Mouse (Mus musculus) stomach, embryonic 14.5 days (tissue): ENCODE results near the gene Mroh2a. TPM values are rescaled to one million over a fixed set of nuclear protein-coding genes. Genes with fewer than 3 reads are reported as not detected.

Source experiments
- ATAC-seq: fragments of 200-750 bp; cut with Nextera tagmentation; 2 replicates; pipeline ENCODE4 v1.8.0; 2017; ENCODE audit warnings: low read depth, moderate TSS enrichment; ENCODE audit not compliant: insufficient number of reproducible peaks, insufficient read depth, low FRiP score
- H3K27ac ChIP-seq: fragments of 300-500 bp; sonication (generic); 2 replicates; pipeline ENCODE4 v1.5.1; 2014; ENCODE audit warnings: mild to moderate bottlenecking, low read length, moderate library complexity, mixed read lengths
- H3K27me3 ChIP-seq: fragments of 300-500 bp; sonication (generic); 2 replicates; pipeline ENCODE4 v1.6.1; 2014; ENCODE audit warnings: low read length, control low read depth, mixed read lengths; ENCODE audit not compliant: control insufficient read depth, insufficient read depth
- H3K36me3 ChIP-seq: fragments of 300-500 bp; sonication (generic); 2 replicates; pipeline ENCODE4 v1.6.1; 2014; ENCODE audit warnings: mild to moderate bottlenecking, control low read depth, low read length, moderate library complexity, mixed read lengths; ENCODE audit not compliant: control insufficient read depth, insufficient read depth
- H3K4me1 ChIP-seq: fragments of 300-500 bp; sonication (generic); 2 replicates; pipeline ENCODE4 v1.6.1; 2014; ENCODE audit warnings: low read length, control low read depth, mixed read lengths; ENCODE audit not compliant: control insufficient read depth, insufficient read depth
- H3K4me2 ChIP-seq: fragments of 300-500 bp; sonication (generic); replicated peaks from 2 replicates; pipeline ENCODE4 v1.6.1; 2014; ENCODE audit warnings: low read depth, low read length, control low read depth
- H3K4me3 ChIP-seq: fragments of 300-500 bp; sonication (generic); 2 replicates; pipeline ENCODE4 v1.5.1; 2014; ENCODE audit warnings: low read depth, low read length, control low read depth
- H3K9ac ChIP-seq: fragments of 300-500 bp; sonication (generic); replicated peaks from 2 replicates; pipeline ENCODE4 v1.6.1; 2014; ENCODE audit warnings: low read depth, mild to moderate bottlenecking, control low read depth, low read length, moderate library complexity, mixed read lengths
- H3K9me3 ChIP-seq: fragments of 300-500 bp; sonication (generic); 2 replicates; pipeline ENCODE4 v1.6.1; 2016; ENCODE audit warnings: low read depth, low read length, control low read depth; ENCODE audit not compliant: control insufficient read depth
- WGBS: fragments of 180-500 bp; shearing (Covaris S2); extraction: QIAGEN DNeasy Blood & Tissue Kit; methylation state at CpG from one replicate; pipeline ENCODE4 v1.1.7; 2014; 5-methylcytosine and 5-hydroxymethylcytosine counted together
- polyA plus RNA-seq: library from polyadenylated mRNA; unstranded; fragments of >200 nt; fragmentation: Nextera tagmentation; extraction: Ambion mirVana; gene quantifications from 2 replicates; pipeline ENCODE4 v1.2.1, GENCODE M21; 2014

The Mroh2a gene
- polyA plus RNA-seq, 1 experiment from 2014 or later, result 1.9 TPM

DNA sequence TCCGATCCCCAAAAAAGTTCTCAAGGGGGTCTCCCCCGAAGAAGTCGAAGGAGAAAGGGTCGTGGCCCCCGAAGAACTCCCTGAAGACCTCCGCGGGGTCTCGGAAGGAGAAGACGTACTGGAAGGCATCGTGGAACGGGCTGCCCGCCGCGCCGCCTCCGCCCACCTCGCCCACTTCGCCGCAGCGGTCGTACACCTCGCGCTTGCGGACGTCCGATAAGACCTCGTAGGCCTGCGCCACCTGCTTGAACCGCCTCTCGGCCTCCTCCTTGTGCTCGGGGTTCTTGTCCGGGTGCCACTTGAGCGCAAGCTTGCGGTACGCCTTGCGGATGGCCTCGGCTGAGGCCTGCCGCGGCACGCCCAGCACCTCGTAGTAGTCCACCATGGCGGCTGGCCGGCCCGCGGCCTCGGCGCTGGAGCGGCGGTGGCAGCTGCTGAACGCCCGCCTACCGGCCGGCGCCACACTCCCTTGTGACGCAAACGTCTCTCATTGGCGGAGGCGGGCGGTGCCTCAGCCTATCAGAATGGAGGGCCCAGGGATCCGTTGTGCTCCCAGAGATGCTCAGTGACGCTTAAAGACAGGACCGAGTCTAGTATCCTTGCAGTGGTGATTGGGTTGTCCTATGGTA, 21.4 kb upstream of the Mroh2a start, which contains the start of gene Dnajb3:
Gene Dnajb3 (minus strand): TSS at position 489 of the 629 bp plus-strand sequence.
- WGBS, result 4% methylated on average over 62 of the region's 62 CpGs
- Histone ChIP-seq H3K4me1 (no peaks in the 10 kb centered on the region), H3K27ac (no peak within 1 kb of the TSS)

DNA sequence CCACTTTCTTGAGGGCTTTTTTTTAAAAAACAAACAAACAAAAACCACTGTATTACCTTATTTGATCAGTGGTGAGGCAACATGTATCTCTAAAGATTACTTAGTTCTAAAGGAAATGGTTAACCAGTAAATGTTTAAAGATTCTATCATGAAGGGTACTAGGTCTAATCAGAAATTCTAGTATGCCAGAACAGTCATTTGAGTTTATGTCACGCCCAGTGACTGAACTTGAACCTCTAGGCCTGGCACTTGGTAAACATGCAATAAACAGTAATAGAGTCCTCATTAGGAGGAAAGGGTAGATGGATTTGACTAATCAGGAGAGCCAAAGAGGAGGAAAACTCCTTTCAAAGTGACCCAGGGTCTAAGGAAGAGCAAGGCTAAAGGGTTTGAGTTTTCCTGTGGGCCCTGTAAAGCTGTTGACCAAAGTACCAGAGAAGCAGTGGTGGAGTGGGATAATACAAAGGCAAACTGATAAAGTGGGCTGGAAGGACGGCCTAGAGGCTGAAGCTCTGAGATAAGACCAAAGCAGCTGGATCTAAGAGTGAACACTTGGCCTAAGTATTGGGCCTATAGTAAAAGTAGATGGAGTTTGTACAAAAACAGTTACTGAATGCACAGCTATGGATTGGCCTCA, 19.8 kb upstream of the Mroh2a start:
- H3K27ac ChIP-seq, result no peak overlapping the region
- no peak overlapping the region for H3K4me3 ChIP-seq
- no peak overlapping the region for H3K9ac ChIP-seq
- no peaks in the 10 kb centered on the region for H3K36me3 ChIP-seq
- 68% methylated on average over 2 of the region's 2 CpGs for WGBS
- no peak overlapping the region for H3K4me2 ChIP-seq
- no peaks in the 10 kb centered on the region for H3K27me3 ChIP-seq
- no peaks in the 10 kb centered on the region for H3K4me1 ChIP-seq
- ATAC-seq, result peak; percentile 20; the same call in 1 of the 2 replicates
- H3K9me3 ChIP-seq, result peaks cover 7% of the 10 kb centered on the region

More for the DNA sequence above, 21.4 kb upstream of the Mroh2a start, which contains the start of gene Dnajb3:
- Histone ChIP-seq H3K4me2 (peak within 1 kb of the TSS; percentile 58), H3K36me3 (no peaks in the 10 kb centered on the region), H3K27me3 (no peaks in the 10 kb centered on the region), H3K9me3 (no peaks in the 10 kb centered on the region; the same call in 1 of the 2 replicates), H3K4me3 (peak within 1 kb of the TSS; percentile 38), H3K9ac (peak within 1 kb of the TSS; percentile 36; the same call in 1 of the 2 replicates)
- peak; percentile 96 for ATAC-seq

DNA sequence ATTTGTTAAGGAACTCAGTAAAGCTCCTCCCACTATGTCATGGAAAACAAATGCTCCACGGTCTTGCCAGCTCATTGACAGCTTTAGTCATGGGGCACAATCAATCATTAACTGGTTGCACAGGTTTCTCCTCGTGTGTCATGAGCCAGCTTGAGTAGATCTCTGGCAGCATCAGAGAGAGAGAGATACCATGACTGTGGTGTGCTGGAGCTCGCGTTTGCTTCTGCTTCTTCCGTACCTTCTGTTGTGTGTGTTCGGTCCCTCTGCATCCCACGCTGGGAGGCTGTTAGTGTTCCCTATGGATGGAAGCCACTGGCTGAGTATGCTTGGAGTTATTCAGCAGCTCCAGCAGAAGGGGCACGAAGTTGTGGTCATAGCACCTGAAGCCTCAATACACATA, 15.0 kb upstream of the Mroh2a start, which contains the start of gene Ugt1a1:
Gene Ugt1a1 (plus strand): TSS at position 148 of the 400 bp plus-strand sequence.
- no peaks in the 10 kb centered on the region for H3K4me1 ChIP-seq
- H3K9me3 ChIP-seq, result peaks cover 51% of the 10 kb centered on the region
- no peak within 1 kb of the TSS for H3K4me2 ChIP-seq
- H3K27ac ChIP-seq, result no peak within 1 kb of the TSS
- H3K36me3 ChIP-seq, result no peaks in the 10 kb centered on the region
- no peak within 1 kb of the TSS for H3K9ac ChIP-seq
- ATAC-seq, result peak; percentile 7; the same call in 1 of the 2 replicates
- H3K4me3 ChIP-seq, result no peak within 1 kb of the TSS
- H3K27me3 ChIP-seq, result no peaks in the 10 kb centered on the region
- WGBS, result 67% methylated on average over 8 of the region's 8 CpGs

DNA sequence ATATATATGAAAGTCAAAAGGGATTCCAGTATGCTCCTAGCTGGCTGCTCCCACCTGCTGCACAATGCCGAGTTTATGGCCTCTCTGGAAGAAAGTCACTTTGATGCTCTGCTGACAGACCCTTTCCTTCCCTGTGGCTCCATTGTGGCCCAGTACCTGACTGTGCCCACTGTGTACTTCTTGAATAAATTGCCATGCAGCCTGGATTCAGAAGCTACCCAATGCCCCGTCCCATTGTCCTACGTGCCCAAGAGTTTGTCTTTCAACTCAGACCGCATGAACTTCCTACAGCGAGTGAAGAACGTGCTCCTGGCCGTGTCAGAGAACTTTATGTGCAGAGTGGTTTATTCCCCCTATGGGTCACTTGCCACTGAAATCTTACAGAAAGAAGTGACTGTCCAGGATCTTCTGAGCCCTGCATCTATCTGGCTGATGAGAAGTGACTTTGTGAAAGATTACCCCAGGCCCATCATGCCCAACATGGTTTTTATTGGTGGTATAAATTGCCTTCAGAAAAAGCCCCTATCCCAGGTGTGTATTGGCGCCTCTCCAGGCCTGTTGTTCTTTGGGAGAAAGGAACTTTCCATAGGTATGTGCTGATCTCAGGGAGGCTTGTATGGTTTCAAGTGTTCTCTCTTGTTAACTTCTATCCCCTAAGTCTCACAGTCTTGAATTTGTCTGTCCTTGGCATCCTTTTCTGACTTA, 14.3 kb upstream of the Mroh2a start:
- H3K27me3 ChIP-seq, result no peaks in the 10 kb centered on the region
- 61% methylated on average over 8 of the region's 8 CpGs for WGBS

DNA sequence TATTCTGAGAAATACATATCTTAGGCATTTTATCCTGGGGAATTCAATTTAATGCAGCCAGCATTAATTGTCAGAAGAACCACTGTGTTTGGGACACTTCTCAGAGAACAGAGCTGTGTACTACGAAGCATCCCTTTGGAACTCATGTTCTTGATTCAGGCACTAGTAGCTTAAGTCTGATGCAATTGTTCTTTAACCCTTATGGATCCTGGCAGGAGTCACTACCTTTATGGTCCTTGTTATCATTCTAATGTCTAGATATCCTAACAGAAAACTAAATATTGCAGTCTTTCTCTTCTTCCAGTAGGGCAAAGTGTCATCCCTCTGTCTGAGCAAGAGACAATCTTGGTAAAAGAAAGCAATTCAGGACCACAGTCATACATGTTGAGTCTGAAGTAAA, 13.7 kb upstream of the Mroh2a start:
- peaks cover 60% of the 10 kb centered on the region for H3K9me3 ChIP-seq
- H3K27ac ChIP-seq, result no peak overlapping the region
- no peak overlapping the region for H3K9ac ChIP-seq
- no peak for ATAC-seq
- no peak overlapping the region for H3K4me3 ChIP-seq
- H3K36me3 ChIP-seq, result no peaks in the 10 kb centered on the region
- no peak overlapping the region for H3K4me2 ChIP-seq
- H3K27me3 ChIP-seq, result no peaks in the 10 kb centered on the region
- no peaks in the 10 kb centered on the region for H3K4me1 ChIP-seq
- 73% methylated on average over 1 of the region's 1 CpGs for WGBS

More for the DNA sequence above, 14.3 kb upstream of the Mroh2a start:
- no peak overlapping the region for H3K9ac ChIP-seq
- H3K27ac ChIP-seq, result no peak overlapping the region
- no peak for ATAC-seq
- no peaks in the 10 kb centered on the region for H3K4me1 ChIP-seq
- no peak overlapping the region for H3K4me2 ChIP-seq
- H3K4me3 ChIP-seq, result no peak overlapping the region
- peaks cover 58% of the 10 kb centered on the region for H3K9me3 ChIP-seq
- no peaks in the 10 kb centered on the region for H3K36me3 ChIP-seq

DNA sequence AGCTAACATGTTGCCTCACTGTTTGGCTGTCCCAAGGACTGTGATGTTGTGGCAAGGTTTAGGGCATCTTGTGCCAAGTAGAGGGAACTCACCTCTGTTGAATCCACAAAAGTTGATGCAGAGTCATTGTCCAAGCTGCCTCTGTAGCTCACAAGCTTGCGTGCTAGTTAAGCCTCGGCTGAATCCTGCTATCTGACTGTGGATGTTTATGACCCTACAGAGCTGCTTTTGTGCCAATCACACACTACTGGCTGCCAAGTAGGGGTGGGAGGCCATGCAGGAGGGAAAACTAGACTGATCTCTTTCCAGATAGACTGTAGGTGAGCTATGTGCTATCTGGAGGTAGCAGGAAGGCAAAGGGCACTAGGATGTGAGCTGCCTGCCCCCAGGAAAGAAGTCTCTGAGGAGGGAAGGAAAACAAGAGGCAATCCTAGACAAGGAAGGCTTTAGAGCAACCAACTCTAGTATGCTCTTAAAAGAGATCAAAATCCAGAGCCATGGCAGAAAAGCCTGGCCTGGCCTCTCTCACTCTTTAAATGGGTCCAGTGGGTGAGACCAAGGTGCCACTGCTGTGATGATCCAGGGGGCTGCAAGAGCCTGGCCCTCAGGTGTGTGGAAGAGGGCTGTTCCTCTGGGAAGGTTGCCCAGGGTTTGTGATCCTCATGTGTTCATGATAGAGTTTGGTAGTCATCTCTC, 12.9 kb upstream of the Mroh2a start:
- Histone ChIP-seq H3K9ac (no peak overlapping the region), H3K36me3 (no peaks in the 10 kb centered on the region), H3K4me2 (no peak overlapping the region), H3K27ac (no peak overlapping the region), H3K4me1 (no peaks in the 10 kb centered on the region), H3K9me3 (peaks cover 60% of the 10 kb centered on the region), H3K4me3 (no peak overlapping the region), H3K27me3 (no peaks in the 10 kb centered on the region)
- WGBS, result 72% methylated on average over 2 of the region's 2 CpGs
- ATAC-seq, result no peak

DNA sequence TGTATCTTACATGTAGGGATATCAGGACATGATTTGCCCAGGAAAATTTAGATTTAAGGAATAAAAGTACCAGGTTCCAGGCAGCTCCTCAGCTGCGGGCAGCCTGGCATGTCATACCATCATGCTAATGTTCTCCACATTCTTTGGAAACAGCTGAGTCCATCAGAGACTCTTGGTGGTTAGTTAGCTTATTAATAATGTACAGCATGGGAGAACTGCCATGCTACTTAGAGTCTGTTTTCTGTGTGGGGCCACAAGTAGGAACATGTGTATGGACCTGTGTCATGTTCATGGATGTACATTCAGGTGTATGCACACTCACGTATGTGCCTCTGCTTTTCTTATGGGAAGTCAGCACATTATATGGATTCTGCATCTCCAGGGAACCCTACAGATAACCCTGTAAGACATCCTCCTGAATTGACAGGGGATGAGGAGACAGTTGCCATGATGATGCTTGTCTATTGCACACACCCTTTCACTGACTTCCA, 12.3 kb upstream of the Mroh2a start:
- Histone ChIP-seq H3K9me3 (peaks cover 60% of the 10 kb centered on the region), H3K27ac (no peak overlapping the region), H3K4me3 (no peak overlapping the region), H3K9ac (no peak overlapping the region), H3K36me3 (no peaks in the 10 kb centered on the region), H3K27me3 (no peaks in the 10 kb centered on the region), H3K4me2 (no peak overlapping the region), H3K4me1 (no peaks in the 10 kb centered on the region)
- no peak for ATAC-seq
- WGBS, result 83% methylated on average over 2 of the region's 2 CpGs
